Mouse (Mus musculus): ENCODE measurements around the gene Aamdc.

Gene Aamdc

GRCm38 (mm10) chr7:97579067-97579975 lies at the start of gene Aamdc, which contains the start of gene Rsf1:
TSS of gene Aamdc (minus strand) at chr7:97579497.
TSS of gene Rsf1 (plus strand) at chr7:97579889.
- DNase-seq (ENCODE audit: extremely low spot score, low spot score) = peak; percentile 94

DNA sequence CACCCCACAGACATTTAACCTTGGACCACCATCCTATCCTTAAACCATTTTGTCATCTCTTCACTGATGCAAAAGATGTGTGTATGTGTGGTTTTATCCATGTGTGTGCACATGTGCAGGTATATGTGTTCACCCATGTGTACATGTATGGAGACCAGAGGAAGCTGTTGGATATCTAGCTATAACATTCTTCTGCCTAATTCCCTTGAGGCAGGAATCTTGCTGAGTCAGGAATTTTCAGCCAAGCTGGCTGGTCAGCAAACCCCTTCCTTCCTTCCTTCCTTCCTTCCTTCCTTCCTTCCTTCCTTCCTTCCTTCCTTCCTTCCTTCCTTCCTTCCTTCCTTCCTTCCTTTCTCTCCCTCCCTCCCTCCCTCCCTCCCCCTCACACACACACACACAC lies 44.1 kb upstream of the Aamdc start:
- DNase-seq (ENCODE audit: extremely low spot score, low spot score) = no peak

GRCm38 (mm10) chr7:97622676-97623075 lies 43.4 kb upstream of the Aamdc start:
- DNase-seq (ENCODE audit: extremely low spot score, low spot score) = no peak

DNA sequence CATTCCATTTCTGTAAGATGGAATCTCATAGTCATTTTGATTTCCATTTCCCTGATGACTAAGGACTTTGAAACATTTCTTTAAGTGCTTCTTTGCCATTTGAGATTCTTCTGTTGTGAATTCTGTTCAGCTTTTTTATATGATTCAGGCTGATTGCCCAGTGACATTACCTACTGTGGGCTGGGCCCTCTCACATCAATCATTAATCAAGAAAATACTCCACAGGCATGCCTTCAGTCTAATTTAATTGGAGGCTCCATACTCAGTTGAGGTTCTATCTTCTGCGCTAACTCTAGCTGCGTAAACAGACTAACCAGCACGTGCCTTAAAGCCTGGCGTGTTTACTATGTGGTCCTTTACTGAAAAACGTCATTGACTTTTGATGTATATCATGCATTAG lies 42.0 kb upstream of the Aamdc start:
- no peak for DNase-seq (ENCODE audit: extremely low spot score, low spot score)

- no peak for DNase-seq (ENCODE audit: extremely low spot score, low spot score)
These were observed 19.3 kb upstream of the Aamdc start for GRCm38 (mm10) chr7:97598548-97598947.

- no peak for DNase-seq (ENCODE audit: extremely low spot score, low spot score)
These were observed 14.2 kb upstream of the Aamdc start for GRCm38 (mm10) chr7:97593535-97593934.

GRCm38 (mm10) chr7:97592396-97592795 lies 13.1 kb upstream of the Aamdc start:
- DNase-seq (ENCODE audit: extremely low spot score, low spot score) = no peak

DNA sequence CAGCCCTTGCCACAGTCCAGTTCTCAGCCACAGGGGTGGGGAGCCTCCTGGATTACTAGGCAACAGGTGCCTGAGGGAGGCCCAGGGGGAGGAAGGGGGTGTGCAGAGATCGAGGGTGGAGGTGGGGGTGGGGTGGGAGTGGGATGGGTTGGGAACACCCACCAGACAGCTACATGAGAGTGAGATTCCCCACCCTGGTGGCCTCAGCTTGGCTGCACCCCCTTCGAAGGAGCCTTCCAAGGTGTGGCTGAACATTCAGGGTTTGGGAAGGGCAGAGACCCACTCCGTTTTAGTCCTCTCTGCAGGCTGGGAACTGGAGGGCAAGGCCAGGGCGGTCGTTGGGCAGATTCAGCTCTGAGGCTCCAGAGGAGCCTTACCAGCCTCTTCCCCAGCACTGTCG lies 12.0 kb upstream of the Aamdc start:
- no peak for DNase-seq (ENCODE audit: extremely low spot score, low spot score)

- DNase-seq (ENCODE audit: extremely low spot score, low spot score) = no peak
These were observed 11.2 kb upstream of the Aamdc start for GRCm38 (mm10) chr7:97590488-97590887.

DNA sequence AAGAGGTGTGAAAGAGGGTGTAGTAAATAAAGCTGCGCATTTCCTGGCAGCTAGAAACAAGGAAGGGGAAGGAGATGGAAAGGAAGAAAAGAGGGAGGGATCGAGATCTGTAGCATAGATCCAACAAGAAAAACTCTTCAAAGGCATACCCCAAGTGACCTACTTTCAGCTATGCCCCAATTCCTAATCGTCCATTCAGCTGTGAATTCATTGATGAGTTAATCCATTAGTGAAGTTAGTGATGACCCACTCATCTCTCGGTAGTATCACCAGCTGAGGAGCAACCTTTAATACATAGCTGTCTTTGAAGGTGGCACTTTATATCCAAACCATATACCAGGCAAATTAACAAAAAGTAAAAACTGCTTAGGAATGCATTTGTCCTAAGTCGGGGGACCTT lies 9.2 kb upstream of the Aamdc start:
- no peak for DNase-seq (ENCODE audit: extremely low spot score, low spot score)

- no peak for DNase-seq (ENCODE audit: extremely low spot score, low spot score)
These were observed 1.5 kb upstream of the Aamdc start for GRCm38 (mm10) chr7:97580843-97581214.

- DNase-seq (ENCODE audit: extremely low spot score, low spot score) = peak; percentile 82
These were observed 912 bp upstream of the Aamdc start for GRCm38 (mm10) chr7:97579976-97580842.

GRCm38 (mm10) chr7:97578361-97579066 lies 783 bp downstream of the Aamdc start:
- peak; percentile 43 for DNase-seq (ENCODE audit: extremely low spot score, low spot score)

- no peak for DNase-seq (ENCODE audit: extremely low spot score, low spot score)
These were observed 8.9 kb downstream of the Aamdc start for GRCm38 (mm10) chr7:97570389-97570788.

DNA sequence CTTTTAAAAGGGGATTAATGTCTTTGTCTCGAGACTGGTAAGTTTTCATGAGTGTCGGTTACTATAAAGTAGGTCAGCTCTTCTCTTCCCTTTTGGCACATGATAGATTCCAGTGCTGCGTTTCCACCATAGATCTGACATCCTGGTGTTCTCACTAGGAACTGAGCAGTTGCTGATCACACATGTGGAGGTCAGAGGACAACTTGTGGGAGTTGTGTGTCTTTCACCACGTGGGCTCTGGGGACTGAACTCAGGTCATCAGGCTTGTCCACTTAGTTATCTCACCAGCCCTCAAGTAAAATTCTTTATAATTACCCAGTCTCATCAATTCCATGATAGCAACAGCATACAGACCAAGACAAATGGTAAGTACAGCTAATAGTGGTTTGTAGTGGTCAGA lies 9.9 kb downstream of the Aamdc start:
- DNase-seq (ENCODE audit: extremely low spot score, low spot score) = no peak

DNA sequence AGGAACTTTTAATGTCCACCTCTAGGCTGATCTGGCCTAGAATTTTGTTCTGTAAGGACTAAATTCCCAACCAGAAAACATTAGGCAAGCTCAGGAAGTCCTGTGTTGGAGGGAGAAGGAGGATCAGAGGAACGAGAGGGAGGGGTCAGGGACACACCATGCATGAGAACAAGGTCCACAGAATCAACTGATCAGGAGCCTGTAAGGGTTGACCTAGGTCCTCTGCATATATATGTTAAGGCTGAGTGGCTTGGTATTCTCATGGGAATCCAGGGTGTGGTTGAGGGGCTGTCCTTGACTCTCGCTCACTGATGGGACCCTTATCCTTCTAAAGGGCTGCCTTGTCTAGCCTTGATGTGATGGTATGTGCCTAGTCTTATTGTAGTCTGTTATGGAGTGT lies 15.7 kb downstream of the Aamdc start:
- DNase-seq (ENCODE audit: extremely low spot score, low spot score) = no peak

DNA sequence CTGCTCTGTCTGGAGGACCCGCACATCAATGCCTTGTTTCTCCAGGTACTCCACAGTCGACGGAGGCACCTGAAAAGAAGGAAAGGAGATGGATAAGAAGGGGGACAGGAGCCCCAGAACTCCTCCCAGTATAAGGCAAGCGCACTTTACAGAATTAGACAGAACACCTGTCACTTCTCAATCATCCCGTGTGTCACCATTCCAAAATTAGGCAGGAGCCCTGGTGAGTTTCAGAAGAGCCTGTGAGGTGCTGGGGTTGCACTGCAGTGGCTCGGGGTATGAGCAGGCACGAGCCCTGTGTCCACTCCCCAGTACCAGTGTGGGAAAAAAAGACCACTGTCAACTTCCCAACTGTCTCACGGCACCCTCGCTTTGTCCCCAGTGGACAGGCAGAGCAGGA lies 28.6 kb downstream of the Aamdc start:
- DNase-seq (ENCODE audit: extremely low spot score, low spot score) = no peak

DNA sequence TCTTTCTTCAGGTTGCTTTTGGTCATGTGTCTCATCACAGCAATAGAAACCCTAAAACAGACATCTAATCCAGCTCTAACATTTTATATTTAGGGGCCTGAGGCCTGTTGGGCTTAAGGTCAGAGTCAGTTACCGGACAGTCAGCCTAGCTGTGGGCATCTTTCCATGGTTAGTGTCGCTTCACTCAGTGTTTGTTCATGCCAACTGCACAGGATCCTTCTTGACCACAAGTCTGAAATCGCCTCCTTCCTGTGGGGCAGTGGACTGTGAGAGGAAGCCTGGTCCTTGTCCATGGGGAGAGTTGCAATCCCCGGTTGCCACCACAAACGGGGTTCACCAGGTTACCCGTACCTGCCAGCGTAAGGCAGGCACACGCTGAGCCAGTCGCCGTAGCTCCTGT lies 30.0 kb downstream of the Aamdc start:
- no peak for DNase-seq (ENCODE audit: extremely low spot score, low spot score)

GRCm38 (mm10) chr7:97546462-97546861 lies 32.8 kb downstream of the Aamdc start:
- DNase-seq (ENCODE audit: extremely low spot score, low spot score) = no peak

DNA sequence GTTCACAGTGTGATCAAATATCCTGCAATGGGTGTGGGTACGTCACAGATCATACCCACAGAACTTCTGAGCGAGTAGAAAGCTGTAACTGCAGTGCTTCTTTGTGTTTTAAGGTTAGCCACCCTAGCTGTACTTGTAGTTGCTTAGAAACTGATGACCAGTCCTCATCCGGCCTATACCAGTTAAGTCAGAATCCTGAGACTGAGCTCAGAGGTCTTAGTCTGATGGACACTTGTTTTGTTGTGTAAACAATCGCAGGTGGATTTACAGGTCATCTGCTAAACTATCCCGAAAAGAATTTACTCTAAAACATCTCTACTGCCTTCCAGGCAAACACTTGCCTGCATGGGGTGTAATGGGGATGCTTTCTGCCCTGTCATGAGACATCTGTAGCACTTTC lies 42.7 kb downstream of the Aamdc start:
- DNase-seq (ENCODE audit: extremely low spot score, low spot score) = no peak

DNA sequence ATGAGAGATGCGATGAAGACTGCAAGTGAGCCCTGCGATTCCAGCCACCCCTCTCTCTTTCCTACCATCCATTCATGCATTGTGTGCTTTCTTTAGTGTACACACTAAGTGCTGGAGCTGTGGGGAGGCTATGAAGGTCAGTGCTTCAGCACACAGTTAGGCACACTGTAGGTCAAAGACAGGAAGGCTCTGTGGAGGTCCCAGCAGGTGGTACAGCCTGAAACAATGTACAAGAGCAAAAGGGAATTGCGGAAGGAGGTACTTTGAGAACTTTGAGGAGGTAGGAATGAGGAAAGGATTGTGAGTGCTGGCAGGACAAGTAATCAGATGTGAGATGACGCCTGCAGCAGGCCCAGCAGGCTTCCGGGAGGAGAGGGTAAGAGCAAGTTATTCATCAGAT lies 43.8 kb downstream of the Aamdc start:
- no peak for DNase-seq (ENCODE audit: extremely low spot score, low spot score)

- DNase-seq (ENCODE audit: extremely low spot score, low spot score) = no peak
These were observed 59.4 kb downstream of the Aamdc start for GRCm38 (mm10) chr7:97519935-97520334.
